Mouse (Mus musculus): ENCODE data around the gene Clcn5. TPM values are rescaled to one million over a fixed set of nuclear protein-coding genes. Genes with fewer than 3 reads are reported as not detected.

Clcn5 gene
- total RNA-seq, 1 experiment from 2014 or later: 27.9 TPM

DNA sequence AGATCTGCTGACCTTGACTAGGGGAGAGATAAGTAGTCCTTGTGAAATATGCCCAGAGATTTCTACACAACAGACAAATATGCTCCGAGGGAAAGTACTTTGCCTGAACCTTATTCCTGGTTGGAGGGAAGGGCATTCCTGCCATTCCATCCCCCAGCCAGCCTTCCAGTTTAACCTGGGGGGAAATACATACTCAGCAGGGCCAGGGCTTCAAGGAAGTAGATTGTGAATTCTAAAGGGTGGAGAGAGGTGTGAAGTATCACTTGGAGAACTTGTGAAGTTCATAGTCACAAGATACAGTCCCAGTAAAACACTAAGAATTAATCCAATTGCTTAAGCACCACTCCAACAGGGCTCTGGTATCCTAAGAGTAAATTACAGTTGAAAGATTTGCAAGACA is 121.3 kb downstream of the Clcn5 start:
- no peak for DNase-seq

DNA sequence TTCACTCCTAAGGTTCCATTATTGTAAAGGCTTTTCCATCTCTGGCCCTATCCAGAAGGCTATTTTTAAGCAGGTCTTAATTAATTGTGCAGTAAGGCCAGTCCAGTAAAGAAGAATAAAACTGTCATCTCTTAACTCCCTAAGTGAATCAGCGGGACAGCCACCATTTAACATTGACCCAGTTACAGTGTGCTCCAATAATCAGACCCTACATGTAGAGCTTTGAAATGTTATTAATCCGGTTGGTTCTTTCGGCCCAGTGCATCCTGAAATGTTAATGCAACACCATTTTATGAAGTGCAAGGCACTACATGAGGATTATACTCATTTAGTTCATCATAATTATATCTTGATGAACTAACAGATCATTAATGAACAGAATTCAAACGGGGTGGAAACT is 128.3 kb downstream of the Clcn5 start:
- no peak for DNase-seq

DNA sequence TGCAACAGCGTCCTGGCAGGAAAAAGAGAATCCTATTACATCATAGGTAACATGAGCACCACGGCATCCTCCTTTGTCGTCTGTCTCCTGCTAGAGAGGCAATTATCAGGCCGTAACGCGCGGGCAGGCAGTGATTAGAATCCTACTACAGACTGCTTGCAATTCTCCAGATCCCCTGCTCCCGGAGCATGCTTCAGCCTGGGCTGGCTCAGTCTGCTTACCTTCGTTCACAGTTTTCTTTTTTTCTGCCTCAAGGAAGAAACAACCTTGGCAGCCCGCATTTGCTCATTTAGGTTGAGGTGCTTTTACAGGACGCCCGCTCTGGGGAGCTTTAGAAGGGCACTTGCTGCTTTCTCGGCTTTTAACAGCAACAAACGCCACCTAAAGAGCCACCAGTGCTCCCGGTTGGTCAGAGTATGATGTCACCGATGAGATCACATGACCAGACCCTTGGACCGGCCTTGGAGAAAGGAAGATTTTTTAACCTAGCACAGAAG is 130.8 kb downstream of the Clcn5 start:
- DNase-seq: peak; percentile 44

DNA sequence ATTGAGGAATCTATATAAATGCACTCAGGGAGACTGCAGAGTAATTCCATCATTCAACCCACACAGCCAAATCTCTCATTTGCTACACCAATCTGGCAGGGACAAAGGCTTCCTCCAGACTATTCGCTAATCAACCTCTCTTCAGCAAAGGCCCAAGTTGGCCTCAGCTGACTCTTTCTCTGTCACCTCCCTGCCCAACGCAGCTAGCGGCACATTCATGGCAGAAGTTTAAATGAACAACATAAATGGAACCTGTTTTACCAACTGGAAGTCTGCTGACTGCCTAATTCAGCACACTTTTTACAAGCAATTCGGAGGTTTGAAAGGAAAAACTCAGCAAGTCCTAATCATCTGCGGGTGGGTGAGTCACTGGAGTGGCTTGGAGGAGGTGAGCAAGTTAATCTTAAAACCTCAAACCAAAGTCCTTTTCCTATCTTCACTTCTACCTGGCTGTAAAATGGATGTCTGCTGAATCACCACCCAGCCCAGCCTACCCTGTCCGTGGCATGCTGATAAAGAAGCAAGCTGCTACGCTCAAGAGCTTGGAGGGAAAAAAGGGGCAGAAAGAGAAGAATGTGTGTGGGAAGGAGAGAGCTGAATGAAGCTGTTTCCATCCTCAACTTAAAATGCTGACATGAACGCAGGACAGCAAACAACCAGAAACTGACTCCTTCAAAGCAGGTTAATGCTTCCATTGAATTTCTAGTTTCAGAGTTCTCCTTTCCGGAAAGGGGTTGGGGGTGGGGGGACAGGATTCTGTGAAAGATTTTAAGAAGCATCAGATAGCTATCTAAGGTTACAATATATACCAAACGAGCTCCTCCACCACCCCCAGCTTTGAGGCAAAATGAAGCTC is 131.5 kb downstream of the Clcn5 start:
- DNase-seq: no peak

DNA sequence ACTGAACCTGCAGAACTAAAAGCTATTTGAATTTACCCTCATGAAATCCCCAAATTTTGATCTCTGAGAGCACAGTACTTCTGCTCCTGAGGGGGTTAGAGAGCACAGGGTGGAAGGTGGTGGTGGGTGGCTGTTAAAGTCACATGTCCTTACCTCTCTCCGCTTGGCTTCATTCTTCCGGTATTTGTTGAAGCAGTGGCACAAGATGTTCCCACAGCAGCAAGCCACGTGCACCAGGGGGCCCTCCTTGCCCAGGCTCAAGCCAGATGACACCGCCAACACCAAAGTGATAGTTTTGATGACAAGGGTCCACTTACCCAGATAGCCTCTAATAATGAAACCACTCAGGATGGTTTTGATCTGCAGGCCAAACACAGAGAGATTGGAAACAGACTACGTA is 149.0 kb downstream of the Clcn5 start:
- no peak for DNase-seq

DNA sequence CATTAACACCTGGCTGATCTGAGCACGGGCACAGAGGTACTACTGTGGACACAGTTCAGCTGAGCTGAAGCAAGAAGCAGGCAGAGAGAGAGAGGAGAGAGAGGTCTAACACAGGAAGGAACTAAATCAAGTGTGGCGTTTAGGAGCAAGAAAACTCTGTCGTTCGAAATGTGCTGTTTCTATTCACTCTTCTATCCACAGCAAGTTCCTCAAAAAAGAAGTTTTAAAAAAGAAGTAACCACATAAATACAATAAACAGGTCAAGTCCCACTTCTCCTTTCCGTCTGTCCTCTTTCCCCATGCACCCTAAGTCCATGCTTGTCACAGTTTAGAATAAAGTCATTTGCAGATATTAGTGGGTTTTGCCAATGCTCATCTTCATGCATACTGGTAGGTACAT is 150.4 kb downstream of the Clcn5 start:
- no peak for DNase-seq

DNA sequence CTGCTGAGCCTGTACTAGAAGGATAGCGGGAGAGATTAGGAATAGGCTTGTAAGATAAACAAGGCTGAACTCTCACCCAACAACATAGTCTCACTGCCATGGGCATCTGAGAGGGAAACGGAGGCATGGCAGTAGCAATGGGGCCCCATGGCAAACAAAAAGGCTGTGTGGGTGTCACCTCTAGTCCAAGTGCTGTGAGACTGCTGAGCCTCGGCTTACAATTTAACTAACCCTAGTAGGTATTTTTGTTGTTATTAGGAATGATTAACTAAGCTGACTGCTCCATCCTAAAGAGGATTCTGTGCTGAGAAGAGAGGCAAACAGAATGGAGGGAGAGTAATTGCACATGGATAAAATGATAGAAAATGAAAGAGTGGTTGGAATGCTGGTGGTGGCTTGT is 161.2 kb downstream of the Clcn5 start:
- no peak for DNase-seq

DNA sequence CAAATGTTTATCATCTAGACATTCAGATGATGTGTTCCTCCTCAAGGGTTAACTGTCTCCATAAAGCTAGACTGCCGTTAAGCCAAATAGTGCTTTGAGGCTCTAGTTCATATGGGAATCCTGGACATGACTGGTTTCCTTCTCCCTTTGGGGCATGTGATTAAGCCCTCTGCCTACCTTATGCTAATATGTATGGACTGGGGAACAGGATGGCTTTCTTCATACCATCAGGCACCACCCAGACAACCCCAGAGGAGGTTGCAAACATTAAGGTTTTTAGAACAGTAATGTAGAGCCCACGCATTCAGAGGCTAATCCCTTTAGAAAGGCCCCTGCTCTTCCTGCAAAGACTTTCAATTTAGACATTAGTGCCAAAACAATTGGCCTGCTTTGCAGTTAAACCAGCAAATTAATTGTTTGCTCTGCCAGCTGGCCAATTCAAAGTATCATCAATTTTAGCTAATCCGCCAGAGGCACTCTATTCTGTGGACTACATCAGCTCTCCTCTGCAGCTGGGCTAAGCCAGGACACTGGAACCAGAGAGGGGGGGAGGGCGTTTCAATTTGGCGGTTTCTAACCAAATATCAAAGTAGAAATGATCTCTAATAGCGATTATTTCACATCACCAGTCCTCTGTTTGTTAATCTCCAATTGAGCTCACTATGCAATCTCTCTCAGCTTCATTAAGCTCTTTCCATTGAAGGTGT is 163.0 kb downstream of the Clcn5 start:
- DNase-seq: no peak

DNA sequence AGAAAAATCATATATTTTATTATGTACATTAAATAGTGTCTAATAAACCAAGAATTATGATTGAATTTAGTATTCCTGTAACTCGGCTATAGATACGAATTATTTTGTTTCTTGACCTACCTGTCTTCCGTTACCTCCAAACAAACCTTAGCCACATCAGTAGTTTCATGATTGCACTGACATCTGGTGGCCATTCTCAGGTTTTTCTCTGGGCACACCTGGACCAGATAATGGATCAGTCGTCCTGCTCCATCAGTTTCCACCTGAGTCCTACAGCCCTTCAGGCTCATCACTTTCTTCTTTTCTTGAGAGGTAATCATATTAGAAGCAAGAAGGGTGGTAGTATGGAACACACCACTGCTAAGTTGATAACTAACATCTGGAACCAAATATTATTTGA is 169.0 kb downstream of the Clcn5 start:
- no peak for DNase-seq

DNA sequence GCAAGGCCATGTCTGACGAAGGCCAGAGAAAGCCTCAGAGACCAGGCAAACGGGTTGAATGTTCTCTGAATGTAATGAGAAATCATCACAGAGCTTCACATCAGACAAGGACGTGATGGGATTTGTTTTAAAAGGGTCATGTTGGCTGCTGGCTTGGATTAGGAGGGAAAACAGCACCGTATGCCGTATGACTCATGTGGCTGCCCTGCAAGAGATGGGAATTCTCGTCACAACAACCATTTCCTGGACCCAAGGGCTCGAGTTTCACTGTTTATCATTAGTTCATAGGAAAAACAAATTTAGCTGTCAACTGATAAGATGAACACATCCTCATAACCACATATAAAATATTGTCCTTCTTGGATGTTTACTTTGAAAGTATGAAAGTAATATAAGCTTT is 173.0 kb downstream of the Clcn5 start:
- no peak for DNase-seq

DNA sequence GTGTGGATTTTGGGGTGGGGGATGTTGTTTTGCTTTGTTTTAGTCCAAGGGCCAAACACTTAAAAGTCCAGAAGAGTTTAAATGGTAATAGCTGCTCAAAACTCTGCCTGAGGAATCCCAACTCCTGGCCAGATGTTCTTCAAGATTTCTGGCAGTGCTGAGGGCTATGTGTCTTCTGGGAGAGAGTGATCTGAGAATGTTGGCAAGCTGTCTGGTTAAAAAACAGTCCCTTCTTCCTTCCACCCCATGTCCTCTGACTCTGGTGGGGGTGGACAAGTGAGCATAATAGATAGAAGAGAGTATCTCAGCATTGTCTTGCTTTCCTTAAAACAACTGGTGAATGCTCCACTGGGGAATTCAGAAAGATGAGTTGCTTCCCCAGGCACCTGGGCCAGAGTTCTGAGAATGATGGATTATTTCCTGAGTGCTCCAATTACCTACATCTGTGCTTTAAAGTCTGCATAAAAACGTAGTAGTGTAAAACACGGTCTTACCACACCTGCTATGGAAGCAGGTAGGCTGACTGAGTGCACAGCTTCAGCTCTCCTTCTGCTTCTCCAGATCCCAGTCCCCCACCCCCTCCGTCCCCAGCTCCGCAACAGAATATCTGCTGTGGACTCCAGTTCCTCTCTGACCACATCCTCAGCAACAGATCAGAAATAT is 197.4 kb downstream of the Clcn5 start:
- DNase-seq: no peak

DNA sequence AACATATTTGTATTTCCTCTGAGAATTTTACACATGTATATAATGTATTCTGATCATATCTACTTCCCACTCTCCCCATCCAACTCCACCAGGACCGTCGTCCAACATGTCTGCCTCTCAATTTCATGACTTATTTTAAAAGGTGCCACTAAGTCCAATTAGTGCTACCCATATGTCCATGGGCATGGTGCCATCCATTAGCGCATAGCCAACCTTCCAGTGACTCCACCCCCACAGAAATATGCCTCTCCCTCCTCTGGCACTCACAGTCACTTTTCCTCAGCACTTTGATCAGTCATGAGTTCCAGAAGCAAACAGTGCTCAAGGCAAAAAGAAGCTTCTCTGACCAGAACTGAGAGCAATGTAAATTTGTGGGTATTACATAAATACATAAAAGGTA is 204.3 kb downstream of the Clcn5 start:
- DNase-seq: no peak

Small RNA genes within 50 kb of the gene (microRNA-seq; reads per million reads assigned to microRNA genes)
- gene Mir188 (368 to 406 reads per million in 2 experiments), gene Mir362 (81.8 to 116 reads per million in 2 experiments), gene Mir500 (153 to 160 reads per million in 2 experiments), gene Mir501 (258 to 493 reads per million in 2 experiments), gene Mir532 (1,071 to 1,410 reads per million in 2 experiments)

Other genes with a start within 250 kb of the Clcn5 start
- gene Usp27x, start 56.5 kb upstream of the Clcn5 start, total RNA-seq (2021): 17.5 and 18.8 TPM in 2 replicates